Mouse (Mus musculus): Measurements from ENCODE around the gene Raver1. TPM values are rescaled to one million over a fixed set of nuclear protein-coding genes. Genes with fewer than 3 reads are reported as not detected.
"Not testable (repeated sequence)": the region's sequence is repeated elsewhere in the genome, so short reads cannot be mapped to it uniquely, and the experiment has no call there.

Raver1 gene
- polyA plus RNA-seq, 1 experiment from 2014 or later: 58.8 TPM

DNA sequence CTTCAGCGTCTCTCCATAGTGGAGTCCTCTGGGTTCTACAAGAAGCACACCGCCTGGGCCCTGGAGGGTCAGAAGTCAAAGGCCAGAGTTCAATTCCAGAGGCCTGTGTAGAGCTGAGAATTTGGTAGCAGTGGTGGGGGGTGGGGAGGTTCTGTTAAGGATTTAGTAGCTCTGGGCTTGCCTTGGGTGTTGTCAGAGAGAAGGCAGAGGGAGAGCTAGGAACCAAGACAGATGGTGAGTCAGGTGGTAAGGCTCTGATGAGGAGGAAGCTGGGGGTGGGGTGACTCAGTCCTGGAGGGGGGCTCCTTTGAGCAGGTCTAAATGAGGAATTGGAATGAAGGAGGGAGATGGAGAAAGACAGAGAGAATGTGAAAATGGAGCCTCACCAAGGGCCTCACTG lies 28.9 kb downstream of the Raver1 start:
- Histone ChIP-seq H3K9ac (no peak overlapping the region), H3K4me1 (no peaks in the 10 kb centered on the region), H3K4me3 (no peak overlapping the region), H3K27ac (no peak overlapping the region), H3K4me2 (replicated peaks) (no peak overlapping the region), H3K9me3 (replicated peaks) (no peaks in the 10 kb centered on the region), H3K36me3 (peaks cover 48% of the 10 kb centered on the region), H3K27me3 (no peaks in the 10 kb centered on the region)
- 84% methylated on average over 2 of the region's 2 CpGs for WGBS
- no peak for ATAC-seq (ENCODE audit: low FRiP score)

DNA sequence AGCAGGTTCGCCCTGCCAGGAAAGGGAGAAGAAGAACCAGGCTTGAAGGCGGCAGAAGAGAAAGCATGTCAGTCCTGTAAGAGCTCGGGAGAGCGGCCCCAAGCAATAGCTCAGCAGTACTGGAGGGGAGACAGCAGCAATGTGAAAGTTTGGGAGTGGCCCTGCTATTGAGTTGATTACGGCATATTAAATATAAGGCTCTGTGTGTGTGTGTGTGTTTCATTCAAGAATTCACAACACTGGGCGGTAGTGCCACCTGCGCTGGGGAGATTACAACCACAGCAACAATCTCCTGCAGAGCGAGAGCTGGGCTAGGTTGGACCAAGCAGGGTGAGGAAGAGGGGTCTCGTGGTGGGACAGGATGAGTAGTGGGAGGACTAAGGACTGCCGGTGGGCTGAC lies 40.2 kb downstream of the Raver1 start:
- Histone ChIP-seq H3K27me3 (no peaks in the 10 kb centered on the region), H3K27ac (no peak overlapping the region), H3K36me3 (no peaks in the 10 kb centered on the region), H3K9me3 (replicated peaks) (no peaks in the 10 kb centered on the region), H3K4me3 (no peak overlapping the region), H3K4me1 (no peaks in the 10 kb centered on the region), H3K9ac (no peak overlapping the region), H3K4me2 (replicated peaks) (no peak overlapping the region)
- no peak for ATAC-seq (ENCODE audit: low FRiP score)
- WGBS: 77% methylated on average over 10 of the region's 10 CpGs

GRCm38 (mm10) chr9:21045235-21045634 lies 46.6 kb downstream of the Raver1 start:
- Histone ChIP-seq H3K36me3 (no peaks in the 10 kb centered on the region), H3K4me2 (replicated peaks) (no peak overlapping the region), H3K27me3 (peaks cover 15% of the 10 kb centered on the region), H3K4me3 (no peak overlapping the region), H3K9ac (no peak overlapping the region), H3K9me3 (replicated peaks) (no peaks in the 10 kb centered on the region), H3K27ac (no peak overlapping the region), H3K4me1 (no peaks in the 10 kb centered on the region)
- 86% methylated on average over 3 of the region's 3 CpGs for WGBS
- ATAC-seq (ENCODE audit: low FRiP score): no peak

DNA sequence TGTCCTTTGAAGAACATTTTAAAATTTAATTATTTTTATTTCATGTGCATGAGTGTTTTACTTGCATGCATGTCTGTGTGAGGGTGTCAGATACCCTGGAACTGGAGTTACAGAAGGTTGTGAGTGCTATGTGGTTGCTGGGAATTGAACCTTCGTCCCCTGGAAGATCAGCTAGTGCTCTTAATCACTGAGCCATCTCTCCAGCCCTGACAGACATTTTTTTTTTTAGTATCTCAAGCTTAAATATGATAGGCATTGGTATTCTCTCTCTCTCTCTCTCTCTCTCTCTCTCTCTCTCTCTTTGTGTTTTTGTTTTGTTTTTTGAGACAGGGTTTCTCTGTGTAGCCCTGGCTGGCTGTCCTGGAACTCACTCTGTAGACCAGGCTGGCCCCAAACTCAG lies 47.0 kb downstream of the Raver1 start:
- not testable (repeated sequence) for H3K4me2 ChIP-seq (replicated peaks); H3K4me3 ChIP-seq; H3K9me3 ChIP-seq (replicated peaks); H3K9ac ChIP-seq; H3K27ac ChIP-seq; H3K36me3 ChIP-seq; ATAC-seq (ENCODE audit: low FRiP score); H3K4me1 ChIP-seq
- peaks cover 19% of the 10 kb centered on the region for H3K27me3 ChIP-seq
- WGBS: 46% methylated on average over 1 of the region's 1 CpGs

- Histone ChIP-seq H3K4me1 (no peaks in the 10 kb centered on the region; the same call in 1 of the 2 replicates), H3K9ac (no peak overlapping the region), H3K27me3 (peaks cover 31% of the 10 kb centered on the region), H3K9me3 (replicated peaks) (no peaks in the 10 kb centered on the region), H3K4me2 (replicated peaks) (no peak overlapping the region), H3K27ac (no peak overlapping the region), H3K36me3 (no peaks in the 10 kb centered on the region), H3K4me3 (no peak overlapping the region)
- ATAC-seq (ENCODE audit: low FRiP score): no peak
- 88% methylated on average over 4 of the region's 4 CpGs for WGBS
These were observed 48.2 kb downstream of the Raver1 start for GRCm38 (mm10) chr9:21043563-21043962.

GRCm38 (mm10) chr9:21041308-21041707 lies 50.5 kb downstream of the Raver1 start:
- Histone ChIP-seq H3K4me3 (no peak overlapping the region), H3K9me3 (replicated peaks) (no peaks in the 10 kb centered on the region), H3K36me3 (no peaks in the 10 kb centered on the region), H3K27me3 (peaks cover 54% of the 10 kb centered on the region), H3K27ac (no peak overlapping the region), H3K9ac (no peak overlapping the region), H3K4me2 (replicated peaks) (no peak overlapping the region), H3K4me1 (peaks cover 15% of the 10 kb centered on the region)
- WGBS: 46% methylated on average over 4 of the region's 4 CpGs
- ATAC-seq (ENCODE audit: low FRiP score): no peak

DNA sequence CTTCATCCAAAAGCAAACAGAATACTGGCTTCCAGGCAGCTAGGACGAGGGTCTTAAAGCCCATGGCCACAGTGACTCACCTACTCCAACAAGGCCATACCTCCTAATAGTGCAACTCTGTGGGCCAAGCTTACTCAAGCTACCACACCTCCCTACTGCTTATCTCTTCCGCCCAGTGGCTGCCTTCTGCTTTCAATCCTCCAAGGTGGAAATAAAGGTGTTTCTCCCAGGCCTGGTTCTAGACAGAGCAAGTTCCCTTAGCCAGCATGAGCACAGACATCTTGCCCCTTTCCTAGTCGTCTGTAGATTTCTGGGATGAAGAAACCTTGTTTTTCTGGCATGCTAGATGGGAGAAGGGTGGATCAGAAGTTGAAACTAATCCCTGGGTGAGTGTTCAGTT lies 52.0 kb downstream of the Raver1 start:
- no peak for ATAC-seq (ENCODE audit: low FRiP score)
- H3K9ac ChIP-seq: no peak overlapping the region
- H3K4me2 ChIP-seq (replicated peaks): no peak overlapping the region
- H3K9me3 ChIP-seq (replicated peaks): no peaks in the 10 kb centered on the region
- H3K4me3 ChIP-seq: no peak overlapping the region
- 78% methylated on average over 3 of the region's 3 CpGs for WGBS
- peaks cover 15% of the 10 kb centered on the region for H3K4me1 ChIP-seq
- peaks cover 69% of the 10 kb centered on the region for H3K27me3 ChIP-seq
- H3K27ac ChIP-seq: no peak overlapping the region
- no peaks in the 10 kb centered on the region for H3K36me3 ChIP-seq

DNA sequence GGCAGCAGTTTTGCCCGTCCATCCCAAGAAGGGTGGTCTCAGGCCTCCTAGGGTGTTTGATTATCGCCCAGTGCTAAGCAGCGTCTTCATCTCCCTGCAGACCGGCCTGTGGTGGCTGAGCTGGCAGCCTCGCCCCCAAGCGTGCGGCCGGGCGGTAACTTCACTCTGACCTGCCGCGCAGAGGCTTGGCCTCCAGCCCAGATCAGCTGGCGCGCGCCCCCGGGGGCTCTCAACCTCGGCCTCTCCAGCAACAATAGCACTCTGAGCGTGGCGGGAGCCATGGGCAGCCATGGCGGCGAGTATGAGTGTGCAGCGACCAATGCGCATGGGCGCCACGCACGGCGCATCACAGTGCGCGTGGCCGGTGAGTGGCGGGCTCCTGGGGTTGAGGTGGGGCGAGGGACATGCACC lies 54.3 kb downstream of the Raver1 start:
- Histone ChIP-seq H3K4me1 (peaks cover 25% of the 10 kb centered on the region), H3K4me2 (replicated peaks) (peak overlapping the region; percentile 61), H3K9ac (peak overlapping the region; percentile 57; the same call in 1 of the 2 replicates), H3K27me3 (peaks cover 86% of the 10 kb centered on the region), H3K4me3 (peak overlapping the region; percentile 38), H3K9me3 (replicated peaks) (no peaks in the 10 kb centered on the region), H3K27ac (no peak overlapping the region), H3K36me3 (no peaks in the 10 kb centered on the region)
- 2% methylated on average over 31 of the region's 31 CpGs for WGBS
- ATAC-seq (ENCODE audit: low FRiP score): peak; percentile 41

DNA sequence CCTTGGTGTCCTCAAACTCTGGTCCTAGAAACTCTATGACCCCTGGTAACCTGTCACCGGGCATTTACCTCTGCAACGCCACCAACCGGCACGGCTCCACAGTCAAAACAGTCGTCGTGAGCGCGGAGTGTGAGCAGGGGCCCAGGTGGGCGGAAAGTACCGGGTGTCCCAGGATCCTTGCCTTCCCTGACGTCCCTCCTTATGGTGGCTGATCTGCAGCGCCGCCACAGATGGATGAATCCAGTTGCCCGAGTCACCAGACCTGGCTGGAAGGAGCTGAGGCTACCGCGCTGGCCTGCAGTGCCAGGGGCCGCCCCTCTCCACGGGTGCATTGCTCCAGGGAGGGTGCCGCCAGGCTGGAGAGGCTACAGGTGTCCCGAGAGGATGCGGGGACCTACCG lies 55.1 kb downstream of the Raver1 start:
- Histone ChIP-seq H3K27ac (no peak overlapping the region), H3K4me3 (peak overlapping the region; percentile 38; the same call in 1 of the 2 replicates), H3K4me1 (peaks cover 32% of the 10 kb centered on the region), H3K27me3 (peaks cover 95% of the 10 kb centered on the region), H3K9ac (no peak overlapping the region), H3K4me2 (replicated peaks) (peak overlapping the region; percentile 61), H3K9me3 (replicated peaks) (no peaks in the 10 kb centered on the region), H3K36me3 (no peaks in the 10 kb centered on the region)
- under 1% methylated on average over 22 of the region's 22 CpGs for WGBS
- no peak for ATAC-seq (ENCODE audit: low FRiP score)

GRCm38 (mm10) chr9:21036161-21036560 lies 55.6 kb downstream of the Raver1 start:
- H3K27me3 ChIP-seq: peaks cover 97% of the 10 kb centered on the region
- H3K4me2 ChIP-seq (replicated peaks): no peak overlapping the region
- ATAC-seq (ENCODE audit: low FRiP score): no peak
- 7% methylated on average over 20 of the region's 20 CpGs for WGBS
- H3K36me3 ChIP-seq: no peaks in the 10 kb centered on the region
- peaks cover 37% of the 10 kb centered on the region for H3K4me1 ChIP-seq
- H3K27ac ChIP-seq: no peak overlapping the region
- no peak overlapping the region for H3K9ac ChIP-seq
- no peak overlapping the region for H3K4me3 ChIP-seq
- no peaks in the 10 kb centered on the region for H3K9me3 ChIP-seq (replicated peaks)

DNA sequence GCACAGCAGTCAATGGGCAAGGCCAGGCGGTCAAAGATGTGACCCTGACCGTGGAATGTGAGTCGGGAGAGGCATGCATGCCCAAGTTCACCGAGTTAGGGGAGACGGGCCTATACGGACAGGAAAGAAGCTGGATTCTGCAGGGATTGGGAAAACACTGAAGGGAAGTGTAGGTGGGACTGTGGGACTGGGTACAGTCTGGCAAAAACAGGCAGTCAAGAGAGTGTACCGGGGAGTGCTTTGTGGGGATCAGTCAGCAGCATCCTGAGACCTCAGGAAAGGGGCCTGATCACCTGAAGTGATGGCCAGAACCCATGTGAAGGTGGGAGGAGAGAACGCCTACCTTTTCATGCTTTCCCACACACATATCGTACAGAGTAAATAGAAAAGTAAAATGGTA lies 56.2 kb downstream of the Raver1 start:
- Histone ChIP-seq H3K4me1 (peaks cover 43% of the 10 kb centered on the region), H3K27me3 (peaks cover 99% of the 10 kb centered on the region), H3K9ac (no peak overlapping the region), H3K4me2 (replicated peaks) (no peak overlapping the region), H3K36me3 (no peaks in the 10 kb centered on the region), H3K9me3 (replicated peaks) (no peaks in the 10 kb centered on the region), H3K27ac (no peak overlapping the region), H3K4me3 (no peak overlapping the region)
- no peak for ATAC-seq (ENCODE audit: low FRiP score)
- 16% methylated on average over 9 of the region's 9 CpGs for WGBS

- Histone ChIP-seq H3K4me1 (peaks cover 46% of the 10 kb centered on the region), H3K9me3 (replicated peaks) (no peaks in the 10 kb centered on the region), H3K9ac (no peak overlapping the region), H3K27me3 (peaks cover 99% of the 10 kb centered on the region), H3K36me3 (no peaks in the 10 kb centered on the region), H3K4me2 (replicated peaks) (no peak overlapping the region), H3K4me3 (no peak overlapping the region), H3K27ac (no peak overlapping the region)
- 4% methylated on average over 17 of the region's 17 CpGs for WGBS
- ATAC-seq (ENCODE audit: low FRiP score): no peak
These were observed 57.2 kb downstream of the Raver1 start for GRCm38 (mm10) chr9:21034481-21035085.

- 0% methylated on average over 34 of the region's 34 CpGs for WGBS
- Histone ChIP-seq H3K9ac (no peak overlapping the region), H3K4me3 (peak overlapping the region; percentile 41), H3K4me1 (peaks cover 50% of the 10 kb centered on the region), H3K27me3 (peaks cover 99% of the 10 kb centered on the region), H3K27ac (no peak overlapping the region), H3K9me3 (replicated peaks) (no peaks in the 10 kb centered on the region), H3K36me3 (no peaks in the 10 kb centered on the region), H3K4me2 (replicated peaks) (peak overlapping the region; percentile 70)
- no peak for ATAC-seq (ENCODE audit: low FRiP score)
These were observed 58.7 kb downstream of the Raver1 start for GRCm38 (mm10) chr9:21033136-21033535.
